Mouse (Mus musculus) layer of hippocampus, adult 8-10 months (tissue): Measurements from ENCODE around the gene Mapkap1. TPM values are rescaled to one million over a fixed set of nuclear protein-coding genes. Genes with fewer than 3 reads are reported as not detected.

Experiments used
- DNase-seq, 2 experiments: peaks; one replicate each; pipeline ENCODE4 v3.0.0; 2022; ENCODE audit warnings: low spot score in 2 of 2
- total RNA-seq, 4 experiments: library from RNA; stranded (reverse); gene quantifications; 2 replicates each; pipeline ENCODE4 v1.2.4; 2022

The Mapkap1 gene
- total RNA-seq, 4 experiments from 2014 or later, result 63.0 to 71.6 (median 66.3) TPM

GRCm38 (mm10) chr2:34571096-34571495 is 164.5 kb downstream of the Mapkap1 start:
- no peak for DNase-seq

DNA sequence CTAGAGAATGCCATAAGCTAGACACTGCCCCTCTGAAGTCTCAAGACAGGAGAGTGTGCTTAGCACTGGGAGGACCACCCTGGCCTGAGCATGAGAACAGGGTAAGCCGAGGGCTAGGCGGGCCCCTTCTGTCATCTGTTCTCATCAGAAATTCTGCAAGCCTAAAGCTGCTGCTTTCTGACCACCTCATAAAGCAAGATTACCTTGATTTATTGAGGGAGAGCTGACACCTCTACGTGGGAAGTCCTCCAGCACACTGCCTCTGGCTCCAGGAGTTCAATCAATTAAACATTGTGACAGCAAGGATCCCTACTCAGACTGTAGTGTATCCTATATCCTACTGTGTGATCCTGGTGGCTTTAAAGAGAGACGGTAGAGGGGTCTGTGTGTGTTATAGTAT is 166.5 kb downstream of the Mapkap1 start:
- DNase-seq, result no peak

DNA sequence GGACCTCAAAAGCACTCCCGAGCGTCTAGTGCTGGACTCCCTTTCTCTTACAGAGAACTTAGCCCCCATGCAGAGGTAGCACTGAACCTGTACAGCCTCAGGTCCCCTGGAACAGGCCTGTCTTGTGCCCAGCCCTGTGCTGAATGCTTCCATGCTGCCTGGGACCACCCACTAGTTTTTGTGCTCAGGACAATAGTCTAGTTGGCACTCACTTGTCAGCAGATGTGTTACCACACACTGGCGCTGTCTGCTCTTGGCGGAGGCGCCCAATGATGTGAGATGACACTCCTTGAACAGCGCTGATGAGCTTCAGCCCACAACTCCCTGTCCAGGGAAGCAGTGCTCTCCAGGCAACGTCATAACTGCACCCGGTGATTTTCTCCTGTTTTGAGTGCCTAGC is 182.0 kb downstream of the Mapkap1 start:
- DNase-seq, result peak in 1 of 2 experiments; percentile 20

DNA sequence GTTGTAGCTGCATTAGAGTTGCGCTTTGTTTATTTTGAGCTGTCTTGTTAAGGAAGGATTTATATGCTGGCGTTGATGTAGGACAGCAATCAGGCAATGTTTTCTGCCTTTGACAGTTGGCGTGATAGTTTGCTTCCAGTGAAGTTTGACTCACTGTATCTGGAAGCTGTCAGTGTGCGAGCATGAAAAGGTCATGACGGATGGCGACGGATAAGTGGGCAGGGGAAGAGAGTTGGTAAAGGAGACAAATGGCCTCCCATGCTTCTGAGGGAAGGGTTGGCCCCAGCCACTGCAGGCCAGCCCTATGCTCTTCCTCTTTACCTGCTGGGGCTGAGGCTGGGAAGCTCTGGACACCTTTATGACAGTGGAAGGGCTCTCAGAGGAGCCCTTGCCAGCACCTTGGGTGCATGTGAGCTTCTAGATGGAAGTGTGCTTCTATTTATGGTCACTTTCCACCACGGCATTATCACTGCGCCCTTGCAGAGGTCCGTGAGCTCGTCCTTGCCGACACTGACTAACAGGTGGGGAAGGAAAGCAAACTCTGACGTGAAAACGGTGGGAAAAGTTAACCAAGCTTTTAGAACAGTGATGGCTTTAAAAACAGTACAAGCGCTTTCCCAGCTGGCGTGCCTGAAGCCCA is 185.3 kb downstream of the Mapkap1 start:
- DNase-seq, result no peak

- DNase-seq, result no peak
These were observed 185.9 kb downstream of the Mapkap1 start for GRCm38 (mm10) chr2:34592361-34592960.

DNA sequence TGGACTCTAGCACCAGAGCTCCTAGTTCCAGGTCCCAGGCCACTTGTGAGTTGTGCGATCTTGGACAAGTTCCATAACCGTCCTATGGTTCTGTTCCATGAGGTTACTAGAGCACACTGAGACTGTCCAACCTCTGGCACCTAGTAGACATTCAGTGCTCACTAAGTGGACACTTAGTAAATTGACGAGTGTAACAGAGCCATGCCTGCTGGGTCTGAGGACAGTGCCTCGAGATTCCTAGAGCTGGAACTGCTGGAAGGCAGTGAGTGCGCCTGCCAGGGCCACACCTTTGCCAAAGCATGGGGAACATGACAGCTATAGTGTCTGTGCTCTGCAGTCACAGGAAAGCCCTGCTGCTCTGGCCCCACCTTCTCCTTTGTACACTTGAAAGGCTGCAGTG is 187.4 kb downstream of the Mapkap1 start:
- DNase-seq, result no peak

DNA sequence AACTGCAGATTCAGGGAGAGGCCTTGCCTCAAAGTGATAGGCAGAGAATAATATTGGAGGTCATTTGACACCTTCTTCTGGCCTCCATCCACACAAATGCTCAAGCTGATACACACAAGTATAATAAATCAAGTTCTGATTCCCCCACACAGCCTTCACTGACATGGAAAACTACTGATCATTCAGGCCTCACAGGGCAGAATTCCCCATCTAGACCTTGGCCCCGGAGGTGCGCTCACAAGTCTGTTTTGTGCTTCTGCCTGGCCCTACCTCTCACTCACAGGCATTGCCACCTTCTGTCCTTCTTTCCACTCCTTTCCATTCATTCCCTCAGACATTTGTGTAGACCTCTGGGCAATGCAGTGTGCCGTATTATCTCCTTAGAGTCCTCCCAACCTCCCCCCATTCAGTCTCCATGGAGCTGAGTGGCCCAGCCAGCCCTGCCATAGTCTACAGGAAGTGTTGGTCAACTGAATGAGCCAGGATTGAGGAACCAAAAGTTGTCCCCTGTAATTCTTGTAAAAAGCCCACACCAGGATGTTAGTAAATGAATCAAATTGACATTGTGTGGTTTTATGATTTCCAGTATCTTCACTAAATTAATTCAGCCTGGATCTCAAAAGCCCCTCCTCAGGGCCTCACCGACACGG is 193.2 kb downstream of the Mapkap1 start:
- DNase-seq, result no peak

- DNase-seq, result no peak
These were observed 194.2 kb downstream of the Mapkap1 start for GRCm38 (mm10) chr2:34600734-34601133.

DNA sequence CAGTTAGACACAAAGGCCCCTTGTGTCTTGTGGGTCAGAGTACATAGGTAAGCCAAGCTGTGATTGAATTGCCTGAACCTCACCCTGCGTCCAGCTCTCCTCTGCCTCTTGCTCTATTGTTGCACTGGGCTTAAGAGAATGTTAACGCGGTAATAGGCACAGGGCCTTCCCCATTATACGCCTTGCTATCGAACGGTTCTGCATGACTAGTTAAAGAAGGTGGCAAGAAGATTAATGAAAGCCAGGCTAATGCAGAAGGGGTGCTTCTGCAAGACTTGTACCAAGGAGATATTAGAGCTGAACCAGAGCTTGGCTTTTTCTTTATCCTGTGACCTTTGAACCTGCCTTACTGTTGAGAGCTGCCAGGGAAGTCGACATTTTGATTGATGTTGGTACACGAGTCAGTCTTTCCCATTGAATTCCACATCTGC is 195.6 kb downstream of the Mapkap1 start:
- no peak for DNase-seq

DNA sequence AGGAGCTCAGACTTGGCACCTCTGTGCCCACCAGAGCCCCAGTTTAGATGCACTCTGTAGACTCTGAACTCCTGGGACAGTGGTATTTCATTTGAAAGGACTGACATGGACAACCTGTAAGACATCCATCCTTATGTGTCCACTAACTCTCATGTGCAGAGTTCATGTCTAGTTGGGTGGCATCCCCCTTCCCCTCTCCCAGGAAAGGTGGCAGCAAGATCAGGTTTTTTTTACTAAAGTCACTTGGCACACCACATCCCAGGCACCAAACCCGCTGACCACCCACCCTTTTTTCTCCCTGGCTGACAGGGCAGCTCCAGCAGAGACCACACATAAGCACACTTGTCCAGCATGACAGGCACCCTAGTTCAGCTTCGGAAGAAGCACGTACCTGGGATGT is 196.3 kb downstream of the Mapkap1 start:
- DNase-seq, result no peak

GRCm38 (mm10) chr2:34603653-34604214 is 197.2 kb downstream of the Mapkap1 start:
- no peak for DNase-seq

GRCm38 (mm10) chr2:34605040-34605439 is 198.5 kb downstream of the Mapkap1 start:
- DNase-seq, result no peak

- no peak for DNase-seq
These were observed 202.3 kb downstream of the Mapkap1 start for GRCm38 (mm10) chr2:34608917-34609316.

GRCm38 (mm10) chr2:34609516-34609915 is 202.9 kb downstream of the Mapkap1 start:
- DNase-seq, result no peak

DNA sequence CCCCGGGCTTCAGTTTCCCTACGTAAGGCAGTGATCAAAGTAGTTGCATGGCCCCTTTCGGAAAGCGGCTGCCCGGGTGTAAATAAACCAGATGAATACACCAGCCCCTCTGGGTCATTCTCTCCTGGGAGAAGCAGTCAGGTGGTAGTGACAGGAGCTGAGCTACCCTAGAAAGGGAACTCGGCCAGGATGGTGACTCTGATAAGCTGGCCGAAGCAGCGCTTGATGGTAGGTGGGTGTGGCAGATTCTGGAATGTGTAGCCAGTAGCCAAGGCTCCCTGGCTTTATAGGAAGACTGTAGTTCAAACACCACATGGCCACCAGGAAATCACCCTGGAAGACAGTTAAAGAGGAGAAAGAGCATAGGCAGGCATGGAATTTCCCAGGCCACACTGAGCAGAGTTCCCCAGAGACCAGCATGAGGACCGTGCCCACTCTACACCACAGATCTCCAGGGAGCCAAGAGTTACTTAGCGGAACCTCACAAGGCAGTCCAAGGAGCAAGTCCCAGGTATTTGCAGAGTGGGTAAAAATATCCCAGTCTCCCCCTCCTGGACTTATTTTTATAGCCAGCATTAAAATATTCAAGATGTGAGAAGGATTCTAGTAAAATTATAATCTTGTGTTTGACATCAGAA is 214.3 kb downstream of the Mapkap1 start:
- no peak for DNase-seq

DNA sequence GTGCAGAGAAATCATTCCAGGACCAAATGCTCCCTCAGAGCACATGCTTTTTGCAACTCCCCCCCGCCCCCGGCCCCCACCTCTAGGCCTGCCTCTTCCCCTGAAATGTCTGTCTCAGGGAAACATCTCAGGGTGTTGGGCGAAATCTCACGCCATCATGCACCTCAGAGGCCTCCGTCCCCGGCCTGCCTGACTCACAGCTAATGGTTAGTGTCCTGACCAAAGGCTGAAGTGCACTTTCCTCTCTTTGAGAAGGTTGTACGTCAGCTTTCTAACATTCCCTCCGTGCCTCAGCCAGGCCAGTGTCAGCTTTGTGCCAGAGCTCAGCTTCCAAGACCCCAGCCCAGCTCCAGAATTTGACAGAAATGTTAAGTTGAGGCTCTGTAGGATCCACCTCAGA is 214.9 kb downstream of the Mapkap1 start:
- DNase-seq, result no peak

GRCm38 (mm10) chr2:34622518-34622917 is 215.9 kb downstream of the Mapkap1 start:
- DNase-seq, result no peak

GRCm38 (mm10) chr2:34623181-34623580 is 216.6 kb downstream of the Mapkap1 start:
- DNase-seq, result no peak

DNA sequence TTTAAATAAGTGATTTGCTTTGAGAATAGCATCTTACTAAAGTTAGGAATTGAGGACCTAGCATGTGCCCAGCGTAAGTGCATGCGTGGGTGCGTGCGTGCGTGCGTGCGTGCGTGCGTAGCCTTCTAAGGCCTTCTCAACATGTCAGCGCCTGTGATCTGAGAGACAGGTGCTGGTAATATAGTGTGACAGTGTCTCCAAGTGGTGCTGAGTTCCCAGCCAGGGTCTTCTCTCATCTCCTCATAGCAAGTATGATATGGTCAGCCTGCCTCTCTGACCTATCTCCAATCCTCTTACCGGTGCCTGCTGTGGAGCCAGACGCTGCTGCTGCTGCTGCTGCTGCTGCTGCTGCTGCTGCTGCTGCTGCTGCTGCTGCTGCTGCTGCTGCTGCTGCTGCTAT is 217.5 kb downstream of the Mapkap1 start:
- DNase-seq, result no peak

- DNase-seq, result no peak
These were observed 221.0 kb downstream of the Mapkap1 start for GRCm38 (mm10) chr2:34627328-34628226.
